Mouse (Mus musculus) heart, postnatal 0 days (tissue): ENCODE data around the gene Muc20.

ENCODE experiments used
- CTCF ChIP-seq: IDR thresholded peaks from 2 replicates; pipeline ENCODE4 v1.5.1; 2016; ENCODE audit warnings: antibody characterized with exemption, control low read depth, low read depth
- EP300 ChIP-seq: IDR thresholded peaks from 2 replicates; pipeline ENCODE4 v1.6.1; 2016; ENCODE audit warnings: antibody characterized with exemption, low read depth

- TF ChIP-seq CTCF, result no peak
- TF ChIP-seq EP300, result no peak
Measured at GRCm38 (mm10) chr16:32821772-32822449, 24.7 kb upstream of the Muc20 start.
